Mouse (Mus musculus): Measurements from ENCODE around the gene Cramp1l.

- TF ChIP-seq POLR2A (IDR thresholded peaks at IDR 0.05; ENCODE audit: low read depth, low read length) (no peak), CTCF (conservative IDR thresholded peaks at IDR 0.05; ENCODE audit: insufficient read depth, insufficient read length, low read depth, low read length) (no peak)
Observed at GRCm38 (mm10) chr17:25005102-25005501, 10.5 kb downstream of the Cramp1l start.
